10 mouse cellular contexts compared by ENCODE assay signal in the genomic region with DNA sequence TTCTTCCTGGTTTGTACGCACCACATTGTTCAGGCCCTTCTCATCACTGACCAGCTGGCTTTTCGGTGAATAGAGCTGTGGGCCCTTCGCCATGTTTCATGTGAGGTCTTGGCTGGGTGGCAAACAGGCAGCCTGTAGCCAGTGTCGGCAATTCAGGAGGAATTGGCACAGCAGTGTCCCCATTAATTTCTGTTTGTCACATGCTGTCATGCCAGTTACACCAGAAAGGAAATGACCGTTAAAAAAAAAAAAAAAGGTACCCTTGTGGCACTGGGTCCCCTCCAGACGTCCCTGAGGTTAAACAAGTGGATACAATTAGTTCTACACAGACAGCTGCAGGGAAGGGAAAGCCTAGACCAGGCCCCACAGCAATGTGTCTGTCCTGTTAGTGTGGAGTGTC.
DNase-seq lines count a peak whose midpoint lies in the region; ATAC-seq and TF ChIP-seq lines count a peak whose summit lies in the region.
"Had no signal": no experiment of that assay in that cellular context is flagged by ENCODE, and none has a peak within 500 bp of the region (broad histone marks: within the 10 kb centered on the region; RNA-seq: fewer than 3 reads in every experiment).

No protein-coding gene starts in this region.

- peaks cover 39% of the 10 kb centered on the region for H3K79me2 ChIP-seq in MEL (ENCODE audit: control insufficient read depth, insufficient read depth, low read length, poor library complexity)

- TF ChIP-seq POLR2A in MEL (IDR thresholded peaks at IDR 0.05; ENCODE audit: control insufficient read depth in 1 of 2, insufficient read depth in 1 of 2, low read depth in 1 of 2, low read length in 2 of 2, poor library complexity in 1 of 2): no peak

- no peaks in the 10 kb centered on the region for H3K9me3 ChIP-seq in MEL (replicated peaks; ENCODE audit: insufficient read depth, low read length)
- no peaks in the 10 kb centered on the region for H3K9me3 ChIP-seq in limb, embryonic 10.5 days (replicated peaks)
- H3K9me3 ChIP-seq: heart, embryonic 15.5 days; kidney, embryonic 15.5 days had no signal

- TF ChIP-seq EP300 in MEL (IDR thresholded peaks at IDR 0.05; ENCODE audit: low read depth in 1 of 2, low read length in 2 of 2): no peak

- no peak overlapping the region for H3K9ac ChIP-seq in MEL (ENCODE audit: control insufficient read depth, low read depth, low read length, poor library complexity, severe bottlenecking)
- H3K9ac ChIP-seq: heart, embryonic 15.5 days; kidney, embryonic 15.5 days had no signal

- peaks cover 0 to 18% of the 10 kb centered on the region in 2 experiments; a peak in 2 of 4 replicates for H3K36me3 ChIP-seq in MEL (ENCODE audit: control insufficient read depth in 1 of 2, insufficient read depth in 2 of 2, low read length in 2 of 2)
- H3K36me3 ChIP-seq in limb, embryonic 10.5 days: no peaks in the 10 kb centered on the region
- H3K36me3 ChIP-seq: heart, embryonic 15.5 days; kidney, embryonic 15.5 days had no signal

- no peak overlapping the region for H3K27ac ChIP-seq in MEL (ENCODE audit: control insufficient read depth, low read depth, low read length)
- peak overlapping the region; percentile 36; the same call in 1 of the 2 replicates for H3K27ac ChIP-seq in limb, embryonic 10.5 days
- H3K27ac ChIP-seq: heart, embryonic 15.5 days; kidney, embryonic 15.5 days had no signal

- TF ChIP-seq CTCF in MEL (IDR thresholded peaks at IDR 0.05 in 2 of 3, conservative IDR thresholded peaks at IDR 0.05 in 1 of 3; ENCODE audit: control insufficient read depth in 1 of 3, insufficient read depth in 1 of 3, low read depth in 2 of 3, low read length in 3 of 3, poor library complexity in 1 of 3, severe bottlenecking in 1 of 3): no peak

- no peak for TF ChIP-seq RAD21 in MEL (IDR thresholded peaks at IDR 0.05; ENCODE audit: low read depth, low read length)

- H3K4me3 ChIP-seq in MEL (ENCODE audit: control insufficient read depth in 1 of 2, insufficient read depth in 1 of 2, low read depth in 2 of 2, low read length in 2 of 2): no peak overlapping the region
- no peak overlapping the region for H3K4me3 ChIP-seq in limb, embryonic 10.5 days
- H3K4me3 ChIP-seq: heart, embryonic 15.5 days; kidney, embryonic 15.5 days had no signal

- no peaks in the 10 kb centered on the region for H3K27me3 ChIP-seq in MEL (ENCODE audit: control insufficient read depth in 1 of 2, insufficient read depth in 2 of 2, low read length in 2 of 2)
- H3K27me3 ChIP-seq in limb, embryonic 10.5 days (ENCODE audit: low read depth, poor library complexity, severe bottlenecking): no peaks in the 10 kb centered on the region
- H3K27me3 ChIP-seq: heart, embryonic 15.5 days; kidney, embryonic 15.5 days had no signal

- 36% methylated on average over 6 of the region's 6 CpGs for WGBS in limb, embryonic 10.5 days

- peak; percentile 14 for DNase-seq in heart, postnatal 4 days
- DNase-seq in heart, postnatal 36 days: no peak
- DNase-seq in MEL (ENCODE audit: low read depth, low spot score): no peak
- peak; percentile 21 for DNase-seq in brain, adult 2 months (ENCODE audit: low read depth, low spot score)
- peak; percentile 49 for DNase-seq in limb, embryonic 10.5 days (ENCODE audit: low spot score)
- DNase-seq in left cerebral cortex, adult 11 months (ENCODE audit: low spot score): no peak
- DNase-seq: thymus, postnatal 4 days had no signal

- no peaks in the 10 kb centered on the region for H3K4me1 ChIP-seq in MEL (ENCODE audit: control insufficient read depth in 1 of 2, insufficient read depth in 2 of 2, low read length in 2 of 2)
- peaks cover 38% of the 10 kb centered on the region for H3K4me1 ChIP-seq in limb, embryonic 10.5 days
- H3K4me1 ChIP-seq: heart, embryonic 15.5 days; kidney, embryonic 15.5 days had no signal

- intact Hi-C loops in heart, postnatal 36 days (cut with DNase I): no loop called here

- no peak for ATAC-seq in erythroblast, adult 5-6 weeks (replicated peaks; ENCODE audit: low FRiP score, poor library complexity, severe bottlenecking)

TF ChIP-seq in MEL, 35 proteins besides CTCF, POLR2A, EP300 and RAD21:
- TF ChIP-seq NELFE (IDR thresholded peaks at IDR 0.05; ENCODE audit: low read depth, low read length) (no peak), POLR2AphosphoS2 (IDR thresholded peaks at IDR 0.05; ENCODE audit: low read length) (0 out of 2 replicates have a peak, but pooled peaks have one; percentile 27)

Comparison
In these comparisons a context has a peak if more than half of its experiments do, and no peak if none do; other contexts are left out.
1. DNase-seq: peak in heart, postnatal 4 days (single experiment), brain, adult 2 months (single experiment) and limb, embryonic 10.5 days (single experiment); none in heart, postnatal 36 days (0 of 2), MEL (single experiment) and left cerebral cortex, adult 11 months (single experiment).